Mouse (Mus musculus) heart, adult 10 weeks (tissue): Measurements from ENCODE around the gene Itgb2. TPM values are rescaled to one million over a fixed set of nuclear protein-coding genes. Genes with fewer than 3 reads are reported as not detected.

Experiments used
- polyA plus RNA-seq: library from polyadenylated mRNA; stranded (reverse); fragments of 350-450 nt; fragmentation: Illumina TruSeq; extraction: RNeasy Lipid Tissue Mini Kit (QIAGEN cat#74804); gene quantifications from one replicate; pipeline ENCODE4 v1.2.3, GENCODE M21; 2014; ENCODE audit warnings: low read depth, low replicate concordance

Itgb2 gene
- polyA plus RNA-seq: 4.4 TPM

DNA sequence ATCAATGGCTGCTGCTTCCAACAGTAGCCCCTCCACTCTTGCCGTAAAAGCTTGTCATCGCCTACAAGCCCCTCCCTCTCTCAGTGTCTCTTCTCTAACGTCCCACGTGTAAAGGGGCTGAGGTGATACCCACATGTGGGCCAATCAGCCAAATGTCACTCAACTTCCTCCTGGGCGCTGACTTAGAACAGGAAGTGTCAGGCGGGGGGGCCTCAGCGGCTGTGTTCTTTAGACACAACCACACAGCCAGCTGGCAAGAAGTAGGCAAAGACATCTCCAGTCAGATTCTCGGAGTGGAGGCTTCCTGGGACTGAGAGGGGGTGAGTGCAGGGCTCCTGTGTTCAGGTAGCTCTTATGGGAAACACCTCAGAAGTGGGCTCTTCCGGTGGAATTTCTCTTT, at the start of gene Itgb2:
Gene Itgb2 (plus strand): TSS at position 113 of the 400 bp plus-strand sequence.

DNA sequence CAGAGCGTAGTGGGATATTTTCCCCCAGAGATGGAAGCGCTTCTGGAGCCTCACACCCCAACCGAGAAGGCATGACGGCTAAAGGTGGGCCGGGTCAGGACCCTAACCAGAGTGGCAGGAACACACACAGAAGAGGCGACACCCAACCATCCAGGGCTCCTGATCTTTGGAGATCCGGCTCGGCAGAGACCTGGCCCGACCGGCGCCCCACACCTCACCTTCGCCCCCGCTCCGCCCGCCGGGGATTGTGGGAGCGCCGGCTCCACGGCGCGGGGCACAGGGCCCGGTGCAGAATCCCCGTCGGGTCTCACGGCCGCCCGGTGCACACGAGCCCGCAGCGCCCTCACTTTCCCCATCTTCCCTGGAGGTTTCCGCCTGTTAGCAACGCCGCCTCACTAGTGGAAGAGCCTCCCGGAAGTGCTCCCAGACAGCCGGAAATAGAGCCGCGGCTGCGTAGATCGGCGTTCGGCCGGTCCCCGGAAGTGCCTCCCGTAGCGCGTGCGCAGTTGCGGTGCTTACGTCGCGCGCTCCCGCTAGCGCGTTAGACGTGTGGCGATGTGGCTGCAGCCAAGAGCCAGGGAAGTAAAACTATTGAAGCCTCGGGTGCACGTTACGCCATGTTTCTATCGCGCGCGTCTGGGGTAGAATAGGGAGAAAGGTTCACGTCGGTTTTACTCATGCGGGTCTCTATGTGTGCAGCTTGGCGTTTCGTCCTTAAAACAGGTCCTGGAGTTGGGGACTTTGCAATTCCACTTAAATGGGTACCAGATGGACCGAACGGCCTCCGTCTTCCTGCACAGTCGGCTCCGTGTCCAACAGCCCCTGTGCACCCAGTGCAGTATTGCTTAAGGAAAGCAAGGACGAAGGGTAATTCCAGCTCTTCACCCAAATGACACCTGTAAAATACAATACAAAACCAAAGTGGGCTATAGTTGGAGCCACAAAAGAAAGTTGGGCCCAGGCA, 14.4 kb upstream of the Itgb2 start, which contains the start of gene Fam207a:
Gene Fam207a (minus strand): TSS at position 401 of the 964 bp plus-strand sequence.

DNA sequence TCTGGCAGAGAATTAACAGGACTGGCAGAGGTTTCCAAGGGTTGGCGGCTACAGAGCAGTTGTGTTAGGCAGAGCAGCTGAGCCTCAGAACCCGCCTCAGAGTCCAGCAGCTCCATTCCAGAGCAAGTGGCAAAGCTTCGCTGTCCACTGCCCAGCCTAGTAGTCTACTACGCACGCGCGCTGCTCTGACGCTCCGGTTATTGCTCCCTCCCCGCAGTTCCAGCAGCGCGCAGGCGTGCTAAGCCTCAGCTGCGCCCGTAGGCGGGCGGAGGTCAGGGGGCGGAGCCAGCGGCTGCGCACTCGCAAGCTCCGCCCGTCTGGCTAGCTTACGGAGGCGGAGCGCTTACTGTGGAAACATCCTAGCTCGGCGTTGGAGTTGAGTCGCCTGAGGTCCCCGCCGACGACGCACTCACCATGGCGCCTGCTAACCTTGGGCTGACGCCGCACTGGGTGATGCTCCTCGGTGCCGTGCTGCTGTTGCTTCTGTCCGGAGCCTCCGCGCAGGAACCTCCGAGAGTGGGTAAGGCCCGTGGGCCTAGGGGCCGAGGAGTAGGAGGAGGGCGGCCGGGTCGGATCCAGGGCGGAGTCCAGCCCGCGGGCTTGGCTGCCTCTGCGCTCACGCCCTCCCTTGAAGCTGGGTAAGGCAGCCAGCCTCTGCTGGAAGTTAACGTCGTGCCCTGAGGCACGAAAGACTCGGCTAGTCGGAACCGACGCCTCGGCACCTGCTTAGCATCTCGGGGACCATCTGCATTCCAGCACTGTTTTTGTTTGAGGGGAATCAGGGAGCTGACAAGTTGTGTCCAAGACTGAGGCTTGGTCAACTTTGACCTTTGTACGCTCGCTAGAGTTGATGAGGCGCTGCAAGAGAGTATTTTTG, 51.6 kb downstream of the Itgb2 start, which contains the start of gene Pttg1ip:
Gene Pttg1ip (plus strand): TSS at position 313 of the 877 bp plus-strand sequence.

DNA sequence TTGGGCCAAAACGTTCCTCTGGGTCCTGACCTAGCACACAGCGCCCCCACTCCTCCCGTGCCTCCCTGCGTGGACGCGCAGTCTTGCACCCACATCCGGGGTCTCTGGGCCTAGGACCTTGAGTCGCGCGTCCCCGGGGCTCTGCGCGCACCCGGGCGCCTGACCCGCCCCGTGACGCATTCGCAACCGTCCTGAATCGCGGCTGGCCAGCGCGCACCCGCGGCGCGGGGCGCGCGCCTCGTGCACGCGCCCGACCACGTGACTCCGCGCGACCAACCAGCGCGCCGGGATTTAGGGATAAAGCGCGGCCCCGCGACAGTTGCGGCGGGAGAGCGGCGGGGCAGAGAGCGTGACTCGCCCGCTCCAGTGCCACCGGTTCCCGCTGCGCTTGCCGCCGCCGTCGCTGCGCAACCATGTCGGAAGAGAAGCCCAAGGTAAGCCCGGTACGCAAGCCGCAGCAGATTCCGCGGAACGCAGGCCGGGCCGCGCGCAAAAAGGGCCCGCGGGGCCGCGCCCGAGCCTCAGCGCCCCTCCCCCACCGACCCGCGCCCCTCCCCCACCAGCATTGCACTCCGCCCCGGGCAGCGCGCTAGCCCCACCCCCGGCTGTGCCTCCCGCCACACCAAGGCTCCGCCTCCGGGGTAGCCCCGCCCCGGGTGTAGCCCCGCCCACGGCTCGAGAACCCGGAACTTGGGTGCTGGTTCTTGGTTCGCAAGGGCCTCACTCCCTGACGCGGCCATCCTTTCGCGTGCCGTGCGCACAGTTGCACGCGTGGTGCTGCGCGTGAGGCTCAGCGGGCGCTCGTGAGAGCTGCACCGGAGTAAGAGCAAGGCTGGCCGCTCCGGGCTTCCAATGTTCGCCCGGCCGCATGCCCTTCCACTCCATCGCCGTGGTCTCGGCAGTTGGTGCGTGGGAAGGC, 76.1 kb downstream of the Itgb2 start, which contains the start of the genes Sumo3 and Gm49325:
Gene Sumo3 (plus strand): TSS at position 190 of the 919 bp plus-strand sequence.
Gene Gm49325 (plus strand): TSS at position 290 of the 919 bp plus-strand sequence.

Other genes with a start within 250 kb of the Itgb2 start
- gene Adarb1, start 112.0 kb upstream of the Itgb2 start, polyA plus RNA-seq: 14.8 TPM
- gene Fam207a, start 14.5 kb upstream of the Itgb2 start, polyA plus RNA-seq: 9.9 TPM
- 132 TPM for gene Pttg1ip, start 51.5 kb downstream of the Itgb2 start, polyA plus RNA-seq
- gene Sumo3, start 75.8 kb downstream of the Itgb2 start, polyA plus RNA-seq: 87.1 TPM
- gene Gm49325, start 75.9 kb downstream of the Itgb2 start, polyA plus RNA-seq: not detected
- 65.2 TPM for gene Ube2g2, start 92.0 kb downstream of the Itgb2 start, polyA plus RNA-seq
- gene Tspear, start 156.3 kb downstream of the Itgb2 start, polyA plus RNA-seq: not detected
- gene Gm19402, start 160.5 kb downstream of the Itgb2 start, polyA plus RNA-seq: not detected
- gene Gm9508, start 167.0 kb downstream of the Itgb2 start, polyA plus RNA-seq: not detected
- gene Gm10272, start 176.4 kb downstream of the Itgb2 start, polyA plus RNA-seq: not detected
- not detected for gene Gm10024, start 181.2 kb downstream of the Itgb2 start, polyA plus RNA-seq
- gene Gm10142, start 185.6 kb downstream of the Itgb2 start, polyA plus RNA-seq: not detected
- not detected for gene Krtap12-1, start 190.3 kb downstream of the Itgb2 start, polyA plus RNA-seq
- gene Gm10100, start 196.2 kb downstream of the Itgb2 start, polyA plus RNA-seq: not detected
- gene Gm18596, start 212.4 kb downstream of the Itgb2 start, polyA plus RNA-seq: not detected
- not detected for gene Gm9736, start 221.1 kb downstream of the Itgb2 start, polyA plus RNA-seq
- gene Gm3233, start 229.4 kb downstream of the Itgb2 start, polyA plus RNA-seq: not detected
- not detected for gene Gm3238, start 241.1 kb downstream of the Itgb2 start, polyA plus RNA-seq
- gene Gm7138, start 246.7 kb downstream of the Itgb2 start, polyA plus RNA-seq: not detected